Mouse (Mus musculus) liver, postnatal 0 days (tissue): Measurements from ENCODE around the gene Mmp28. TPM values are rescaled to one million over a fixed set of nuclear protein-coding genes. Genes with fewer than 3 reads are reported as not detected.
A peak's percentile ranks its signal among the peaks of the same experiment; 100 is the strongest.

Experiments used
- ATAC-seq: fragments of 200-750 bp; cut with Nextera tagmentation; 2 replicates; pipeline ENCODE4 v1.8.0; 2017; ENCODE audit warnings: mild to moderate bottlenecking, moderate library complexity
- DNase-seq: peaks from one replicate; pipeline ENCODE4 v3.0.0-alpha.2; 2016
- H3K27ac ChIP-seq: fragments of 300-500 bp; sonication (generic); 2 replicates; pipeline ENCODE4 v1.5.1; 2014; ENCODE audit warnings: antibody characterized with exemption, moderate library complexity, mild to moderate bottlenecking, low read depth
- H3K27me3 ChIP-seq: fragments of 300-500 bp; sonication (generic); 2 replicates; pipeline ENCODE4 v1.6.1; 2014; ENCODE audit warnings: low read length, control low read depth, mixed read lengths; ENCODE audit not compliant: insufficient read depth
- H3K36me3 ChIP-seq: fragments of 300-500 bp; sonication (generic); replicated peaks from 2 replicates; pipeline ENCODE4 v1.6.1; 2014; ENCODE audit warnings: mild to moderate bottlenecking, control low read depth, low read length, moderate library complexity, mixed read lengths; ENCODE audit not compliant: insufficient read depth
- H3K4me1 ChIP-seq: fragments of 300-500 bp; sonication (generic); 2 replicates; pipeline ENCODE4 v1.6.1; 2014; ENCODE audit warnings: antibody characterized with exemption, mild to moderate bottlenecking, control low read depth; ENCODE audit not compliant: insufficient read depth
- H3K4me2 ChIP-seq: fragments of 300-500 bp; sonication (generic); 2 replicates; pipeline ENCODE4 v1.6.1; 2014; ENCODE audit warnings: low read depth, mild to moderate bottlenecking, low read length, moderate library complexity, mixed read lengths
- H3K4me3 ChIP-seq: fragments of 300-500 bp; sonication (generic); 2 replicates; pipeline ENCODE4 v1.5.1; 2014; ENCODE audit warnings: low read depth, low read length
- H3K9ac ChIP-seq: fragments of 300-500 bp; sonication (generic); replicated peaks from 2 replicates; pipeline ENCODE4 v1.6.1; 2014; ENCODE audit warnings: mild to moderate bottlenecking, moderate library complexity
- H3K9me3 ChIP-seq: fragments of 300-500 bp; sonication (generic); 2 replicates; pipeline ENCODE4 v1.6.1; 2016; ENCODE audit warnings: mild to moderate bottlenecking, control low read depth, low read length, mixed read lengths
- CTCF ChIP-seq: sonication (generic); IDR thresholded peaks from 2 replicates; pipeline ENCODE4 v1.5.1; 2016; ENCODE audit warnings: antibody characterized with exemption, low read depth
- EP300 ChIP-seq: IDR thresholded peaks from 2 replicates; pipeline ENCODE4 v1.6.1; 2016; ENCODE audit warnings: antibody characterized with exemption, low read depth, mild to moderate bottlenecking
- WGBS: fragments of 180-500 bp; shearing (Covaris S2); extraction: QIAGEN DNeasy Blood & Tissue Kit; methylation state at CpG from one replicate; pipeline ENCODE4 v1.1.7; 2014; ENCODE audit not compliant: insufficient replicate concordance; 5-methylcytosine and 5-hydroxymethylcytosine counted together
- polyA plus RNA-seq: library from polyadenylated mRNA; unstranded; fragments of >200 nt; fragmentation: Nextera tagmentation; extraction: Ambion mirVana; gene quantifications from 2 replicates; pipeline ENCODE4 v1.2.1, GENCODE M21; 2015

Mmp28 gene
- polyA plus RNA-seq, result 0.20 and 0.43 TPM in 2 replicates

DNA sequence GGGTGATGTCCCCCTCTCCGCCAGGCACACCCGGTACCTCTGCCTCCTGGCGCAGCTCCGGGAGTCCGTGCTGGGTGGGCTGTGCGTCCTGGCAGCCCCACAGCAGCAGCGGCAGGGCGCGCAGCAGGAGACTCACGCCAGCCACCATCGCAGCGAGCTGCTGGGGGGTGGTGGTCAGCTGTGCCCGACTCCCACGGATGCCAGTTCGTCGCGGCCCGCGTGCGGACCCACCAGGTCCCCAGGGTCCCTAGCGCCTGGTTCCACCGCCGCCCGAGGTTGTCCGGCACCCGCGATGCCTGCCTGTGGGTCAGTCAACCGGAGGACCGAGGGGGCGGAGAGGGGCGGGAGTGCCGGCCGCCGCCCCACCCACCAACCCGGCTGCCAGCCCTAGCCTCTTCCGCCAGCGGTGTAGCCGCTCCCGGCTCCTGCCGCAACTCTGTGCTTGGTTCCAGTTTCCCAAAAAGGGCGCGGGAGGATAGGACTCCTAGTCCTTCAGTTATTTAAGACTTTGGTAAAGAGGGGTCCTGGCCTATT is at the start of gene Mmp28:
Gene Mmp28, minus strand, starts transcription at position 361 of the 534 bp plus-strand sequence.
- under 1% methylated on average over 33 of the region's 42 CpGs for WGBS
- H3K9me3 ChIP-seq, result no peaks in the 10 kb centered on the region
- H3K9ac ChIP-seq, result peak within 1 kb of the TSS; percentile 69
- no peaks in the 10 kb centered on the region for H3K36me3 ChIP-seq
- no peak within 1 kb of the TSS for H3K27ac ChIP-seq
- H3K27me3 ChIP-seq, result peaks cover 27% of the 10 kb centered on the region
- peak; percentile 69 for DNase-seq
- H3K4me2 ChIP-seq, result peak within 1 kb of the TSS; percentile 96
- TF ChIP-seq CTCF, result no peak
- TF ChIP-seq EP300, result no peak
- ATAC-seq, result peak; percentile 80
- peak within 1 kb of the TSS; percentile 65 for H3K4me3 ChIP-seq
- H3K4me1 ChIP-seq, result peaks cover 9% of the 10 kb centered on the region

GRCm38 (mm10) chr11:83509521-83509920 is 46.6 kb upstream of the Mmp28 start:
- Histone ChIP-seq H3K9ac (no peak overlapping the region), H3K4me3 (no peak overlapping the region), H3K4me1 (no peaks in the 10 kb centered on the region), H3K36me3 (peaks cover 24% of the 10 kb centered on the region), H3K4me2 (no peak overlapping the region), H3K27ac (no peak overlapping the region), H3K27me3 (no peaks in the 10 kb centered on the region), H3K9me3 (no peaks in the 10 kb centered on the region)
- ATAC-seq (no peak), DNase-seq (no peak)
- no peak for TF ChIP-seq CTCF
- TF ChIP-seq EP300, result no peak

- no peaks in the 10 kb centered on the region for H3K4me1 ChIP-seq
- TF ChIP-seq CTCF (no peak), EP300 (no peak)
- peaks cover 62% of the 10 kb centered on the region for H3K36me3 ChIP-seq
- H3K4me2 ChIP-seq, result no peak overlapping the region
- H3K9ac ChIP-seq, result no peak overlapping the region
- H3K27ac ChIP-seq, result no peak overlapping the region
- ATAC-seq (no peak), DNase-seq (no peak)
- H3K9me3 ChIP-seq, result no peaks in the 10 kb centered on the region
- no peaks in the 10 kb centered on the region for H3K27me3 ChIP-seq
- no peak overlapping the region for H3K4me3 ChIP-seq
- WGBS, result 92% methylated on average over 5 of the region's 5 CpGs
Measured at GRCm38 (mm10) chr11:83504308-83504707, 41.4 kb upstream of the Mmp28 start.

DNA sequence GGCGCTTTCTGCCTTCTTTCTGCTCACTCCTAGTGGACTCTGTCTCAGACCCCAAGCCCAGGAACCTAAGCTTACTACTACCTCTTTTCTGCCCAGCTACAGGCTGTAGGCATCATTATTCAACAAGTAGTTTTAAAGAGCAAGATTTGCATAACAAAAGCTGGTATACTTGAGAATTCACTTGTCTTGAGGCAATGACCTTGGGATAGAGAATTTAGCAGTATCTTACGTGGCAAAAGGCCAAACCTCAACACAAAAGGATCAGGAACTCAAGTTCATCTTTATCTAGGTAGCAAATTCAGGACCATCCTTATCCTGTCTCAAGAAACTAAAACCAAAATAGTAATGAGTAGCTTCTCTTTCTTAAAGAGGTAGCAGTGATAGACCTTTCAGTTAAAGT is 32.7 kb upstream of the Mmp28 start:
- 86% methylated on average over 2 of the region's 2 CpGs for WGBS
- no peak for ATAC-seq
- H3K27ac ChIP-seq, result no peak overlapping the region

DNA sequence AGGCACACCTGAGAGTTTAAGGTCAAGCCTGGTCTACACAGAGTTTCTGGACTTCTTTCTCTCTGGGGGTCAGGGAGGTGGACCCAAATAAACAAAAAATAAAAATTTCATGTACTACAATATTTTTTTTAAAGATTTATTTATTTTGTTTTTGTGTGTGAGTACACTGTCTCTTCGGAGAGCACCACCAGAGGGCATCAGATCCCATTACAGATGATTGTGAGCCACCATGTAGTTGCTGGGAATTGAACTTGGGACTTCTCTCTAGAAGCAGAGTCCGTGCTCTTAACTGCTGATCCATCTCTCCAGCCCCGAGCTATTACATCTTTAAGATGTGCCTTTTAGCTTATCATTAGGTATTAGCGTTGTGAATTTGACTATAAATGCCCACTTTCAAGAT is 28.6 kb upstream of the Mmp28 start:
- WGBS, result 73% methylated on average over 4 of the region's 4 CpGs

More for the DNA sequence above, 32.7 kb upstream of the Mmp28 start:
- peaks cover 45% of the 10 kb centered on the region for H3K36me3 ChIP-seq
- no peak overlapping the region for H3K4me2 ChIP-seq
- H3K9ac ChIP-seq, result no peak overlapping the region
- H3K27me3 ChIP-seq, result no peaks in the 10 kb centered on the region
- DNase-seq, result no peak
- no peaks in the 10 kb centered on the region for H3K9me3 ChIP-seq
- H3K4me1 ChIP-seq, result no peaks in the 10 kb centered on the region
- TF ChIP-seq EP300 (no peak), CTCF (no peak)
- no peak overlapping the region for H3K4me3 ChIP-seq

GRCm38 (mm10) chr11:83473235-83474016 is 10.6 kb upstream of the Mmp28 start:
- H3K4me2 ChIP-seq, result peak overlapping the region; percentile 82
- peak overlapping the region; percentile 96 for H3K27ac ChIP-seq
- peak overlapping the region; percentile 92 for H3K9ac ChIP-seq
- peaks cover 16% of the 10 kb centered on the region for H3K4me1 ChIP-seq
- TF ChIP-seq CTCF (no peak), EP300 (no peak)
- H3K4me3 ChIP-seq, result peak overlapping the region; percentile 92
- ATAC-seq (peak; percentile 69), DNase-seq (peak; percentile 59)
- no peaks in the 10 kb centered on the region for H3K27me3 ChIP-seq
- peaks cover 11% of the 10 kb centered on the region; the same call in 1 of the 2 replicates for H3K36me3 ChIP-seq
- no peaks in the 10 kb centered on the region for H3K9me3 ChIP-seq
- WGBS, result under 1% methylated on average over 46 of the region's 52 CpGs

More for the DNA sequence above, 28.6 kb upstream of the Mmp28 start:
- no peaks in the 10 kb centered on the region for H3K27me3 ChIP-seq
- peaks cover 42% of the 10 kb centered on the region for H3K36me3 ChIP-seq
- H3K9me3 ChIP-seq, result no peaks in the 10 kb centered on the region
- no peak overlapping the region for H3K27ac ChIP-seq
- H3K4me2 ChIP-seq, result no peak overlapping the region
- ATAC-seq (no peak), DNase-seq (no peak)
- TF ChIP-seq EP300 (no peak), CTCF (peak; percentile 40; the same call in 1 of the 2 replicates)
- H3K9ac ChIP-seq, result no peak overlapping the region
- no peak overlapping the region for H3K4me3 ChIP-seq
- no peaks in the 10 kb centered on the region for H3K4me1 ChIP-seq
